Mouse (Mus musculus): ENCODE data around the gene Trpv2. TPM values are rescaled to one million over a fixed set of nuclear protein-coding genes. Genes with fewer than 3 reads are reported as not detected.

Trpv2 gene
- polyA plus RNA-seq, 1 experiment = not detected

DNA sequence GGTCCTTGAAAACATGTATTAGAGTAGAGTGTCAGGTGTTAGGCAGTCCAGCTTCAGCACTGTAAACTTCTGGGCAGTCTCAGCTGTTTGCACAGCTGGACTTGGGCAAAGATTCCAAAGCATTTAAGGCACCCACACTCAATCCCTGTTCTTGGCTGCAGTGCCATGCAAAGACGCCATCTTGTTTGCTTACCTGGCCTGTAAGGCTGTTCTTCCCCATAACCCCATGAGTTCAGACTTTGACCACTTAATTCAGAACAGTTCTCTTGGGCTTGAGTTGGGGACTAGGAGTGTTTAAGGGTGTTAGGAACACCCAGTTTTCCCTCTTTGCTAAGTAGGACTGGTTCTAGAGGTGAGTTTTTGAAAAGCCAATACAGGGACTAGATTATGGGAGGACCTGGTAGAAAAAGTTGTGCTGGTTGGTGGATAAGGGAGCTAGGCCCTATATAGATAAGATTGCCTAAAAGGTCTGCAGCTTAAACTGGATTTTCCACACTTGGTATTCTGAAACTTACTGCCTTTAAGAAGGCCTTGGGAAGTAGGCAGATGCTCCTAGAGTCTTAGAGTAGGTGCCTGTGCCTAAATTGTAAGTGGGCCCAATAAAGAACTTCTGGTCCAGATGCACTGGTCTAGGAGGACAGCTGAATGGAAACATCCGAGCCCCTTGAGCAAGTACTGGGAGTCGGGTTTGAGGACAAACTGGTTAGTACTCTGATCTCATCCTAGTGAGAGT is 30.8 kb downstream of the Trpv2 start:
- WGBS = 17% methylated on average over 3 of the region's 3 CpGs
- Histone ChIP-seq H3K4me3 (ENCODE audit: insufficient read depth, low read depth, low read length) (no peak overlapping the region), H3K27ac (ENCODE audit: insufficient read depth, low read depth, low read length) (no peak overlapping the region), H3K4me1 (ENCODE audit: control insufficient read depth, insufficient read depth, low read length) (peaks cover 17% of the 10 kb centered on the region)
- TF ChIP-seq POLR2A (IDR thresholded peaks at IDR 0.05; ENCODE audit: insufficient read depth, low read depth, low read length) (no peak), CTCF (IDR thresholded peaks at IDR 0.05; ENCODE audit: insufficient read depth, low read depth, low read length) (no peak)

DNA sequence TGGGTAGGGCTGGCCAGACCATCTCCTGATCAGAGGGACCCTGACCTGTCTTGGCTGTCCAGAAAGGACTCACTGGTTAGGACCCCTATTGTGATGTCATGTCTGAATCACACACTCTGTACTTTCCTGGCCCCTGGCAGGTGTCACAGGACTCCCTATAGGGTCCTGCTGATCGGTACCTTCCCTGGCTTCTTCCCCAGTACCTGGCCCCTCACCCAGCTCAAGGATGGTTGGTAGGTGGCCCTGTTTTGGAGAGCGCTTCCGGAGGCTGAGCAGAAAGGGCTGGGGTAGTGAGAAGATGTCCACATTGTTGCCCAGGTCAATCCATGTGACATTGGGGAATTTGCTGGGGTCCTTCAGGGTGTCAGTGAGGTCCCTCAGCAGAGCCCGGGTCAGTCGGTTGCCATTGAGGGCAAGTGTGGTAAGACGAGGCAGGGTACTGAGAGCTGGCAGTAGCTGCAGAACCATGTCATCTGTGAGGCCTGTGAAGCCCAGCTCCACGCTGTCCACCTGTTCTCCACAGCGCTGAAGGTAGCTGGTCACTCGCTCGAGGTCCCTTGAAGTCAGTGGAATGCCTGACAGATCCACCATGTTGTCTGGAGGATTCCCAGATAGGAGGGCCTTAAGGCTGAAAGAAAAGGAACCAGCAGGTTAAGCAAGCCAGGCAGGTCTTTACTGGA is 31.5 kb downstream of the Trpv2 start:
- Histone ChIP-seq H3K27ac (ENCODE audit: insufficient read depth, low read depth, low read length) (peak overlapping the region; percentile 12; the same call in 1 of the 2 replicates), H3K4me3 (ENCODE audit: insufficient read depth, low read depth, low read length) (no peak overlapping the region), H3K4me1 (ENCODE audit: control insufficient read depth, insufficient read depth, low read length) (peaks cover 17% of the 10 kb centered on the region)
- no peak for TF ChIP-seq CTCF (IDR thresholded peaks at IDR 0.05; ENCODE audit: insufficient read depth, low read depth, low read length)
- TF ChIP-seq POLR2A (IDR thresholded peaks at IDR 0.05; ENCODE audit: insufficient read depth, low read depth, low read length) = no peak
- WGBS = 51% methylated on average over 10 of the region's 10 CpGs

DNA sequence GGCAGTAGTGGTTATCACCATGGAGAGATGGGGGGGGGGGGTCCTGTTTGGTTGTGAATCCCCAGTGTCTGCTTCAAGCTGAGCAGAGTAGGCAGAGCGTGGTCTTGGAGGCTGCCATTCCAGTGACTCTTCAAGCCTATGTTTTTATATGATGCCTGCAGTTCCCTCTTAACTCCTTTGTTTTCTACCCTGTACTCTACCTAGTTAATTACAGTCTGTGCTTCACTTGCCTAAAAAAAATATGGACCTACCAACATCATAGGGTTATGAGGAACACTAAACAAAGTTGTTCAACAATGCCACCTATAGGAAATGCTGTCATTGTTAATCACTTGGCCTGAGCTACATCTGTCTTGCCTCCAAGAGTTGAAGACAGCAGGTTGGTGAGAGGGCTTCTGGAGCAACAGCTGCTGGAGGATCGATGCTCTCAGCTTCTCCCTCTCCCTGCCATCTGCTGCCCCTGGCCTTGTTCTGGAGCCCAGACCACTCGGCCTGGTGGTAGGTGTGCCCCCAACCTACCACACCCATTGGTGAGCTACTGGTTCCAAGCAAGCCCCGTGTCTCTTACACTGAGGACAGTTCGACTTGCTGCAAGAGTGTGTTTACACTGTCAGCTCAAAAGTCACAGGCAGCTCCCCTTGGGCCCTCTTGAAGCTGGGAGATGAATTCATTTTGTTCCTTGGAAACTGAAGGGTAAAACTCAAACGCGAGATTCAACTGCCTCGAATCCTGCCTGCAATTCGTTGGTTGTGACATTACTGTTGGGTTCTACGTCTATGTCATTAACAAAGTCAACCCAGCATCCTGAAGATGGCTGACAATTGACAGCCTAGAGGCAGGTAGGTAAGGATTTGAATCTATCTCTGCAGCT is 32.2 kb downstream of the Trpv2 start:
- 43% methylated on average over 10 of the region's 10 CpGs for WGBS
- H3K4me1 ChIP-seq (ENCODE audit: control insufficient read depth, insufficient read depth, low read length) = peaks cover 17% of the 10 kb centered on the region
- H3K27ac ChIP-seq (ENCODE audit: insufficient read depth, low read depth, low read length) = 0 out of 2 replicates have a peak overlapping the region, but pooled peaks have one; percentile 12
- TF ChIP-seq CTCF (IDR thresholded peaks at IDR 0.05; ENCODE audit: insufficient read depth, low read depth, low read length) (no peak), POLR2A (IDR thresholded peaks at IDR 0.05; ENCODE audit: insufficient read depth, low read depth, low read length) (no peak)
- H3K4me3 ChIP-seq (ENCODE audit: insufficient read depth, low read depth, low read length) = no peak overlapping the region

DNA sequence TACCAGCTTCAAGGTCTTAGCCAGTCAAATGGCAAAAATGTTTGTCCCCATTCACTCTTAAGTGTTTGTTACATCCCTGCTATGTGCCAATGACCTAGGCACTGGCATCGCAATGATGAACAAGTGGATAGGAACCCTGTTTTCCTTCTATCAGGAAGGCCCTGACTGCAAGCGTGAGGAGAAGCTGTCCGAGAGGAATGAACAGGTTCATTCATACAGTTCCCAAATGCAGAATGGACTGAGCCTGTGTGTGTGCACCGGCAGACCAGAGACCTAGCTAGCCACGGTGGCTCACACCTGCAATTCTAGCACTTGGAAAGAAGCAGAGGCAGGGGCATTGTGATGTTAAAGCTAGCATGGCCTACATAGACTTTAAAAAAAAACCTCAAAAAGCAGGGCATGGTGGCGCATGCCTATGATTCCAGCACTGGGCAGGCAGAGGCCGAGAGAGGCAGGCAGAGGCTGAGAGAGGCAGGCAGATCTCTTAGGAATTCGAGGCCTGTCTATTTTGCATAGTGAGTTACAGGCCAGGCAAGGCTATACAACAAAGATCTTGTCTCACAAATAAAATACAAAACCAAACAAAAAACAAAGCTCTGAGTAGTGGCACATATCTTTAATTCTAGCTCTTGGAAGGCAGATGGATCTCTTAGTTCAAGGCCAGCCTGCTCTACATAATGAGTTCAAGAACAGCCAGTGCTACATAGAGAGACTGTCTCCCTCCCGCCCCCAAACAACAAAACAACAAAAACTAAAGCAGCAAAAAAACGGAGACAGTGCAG is 33.1 kb downstream of the Trpv2 start:
- TF ChIP-seq POLR2A (IDR thresholded peaks at IDR 0.05; ENCODE audit: insufficient read depth, low read depth, low read length) = no peak
- WGBS = 35% methylated on average over 10 of the region's 10 CpGs
- H3K4me1 ChIP-seq (ENCODE audit: control insufficient read depth, insufficient read depth, low read length) = peaks cover 17% of the 10 kb centered on the region
- H3K27ac ChIP-seq (ENCODE audit: insufficient read depth, low read depth, low read length) = no peak overlapping the region
- no peak overlapping the region for H3K4me3 ChIP-seq (ENCODE audit: insufficient read depth, low read depth, low read length)

DNA sequence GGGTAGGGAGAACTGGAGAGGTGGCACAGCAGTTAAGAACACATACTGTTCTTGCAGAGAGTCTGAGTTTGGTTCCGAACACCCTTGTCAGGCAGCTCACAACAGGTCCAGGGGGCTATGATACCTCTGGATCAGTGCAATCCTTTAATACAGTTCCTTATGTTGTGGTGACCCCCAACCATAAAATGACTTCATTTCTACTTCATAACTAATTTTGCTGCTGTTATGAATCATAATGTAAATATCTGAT is 33.6 kb downstream of the Trpv2 start:
- Histone ChIP-seq H3K27ac (ENCODE audit: insufficient read depth, low read depth, low read length) (no peak overlapping the region), H3K4me1 (ENCODE audit: control insufficient read depth, insufficient read depth, low read length) (peaks cover 21% of the 10 kb centered on the region), H3K4me3 (ENCODE audit: insufficient read depth, low read depth, low read length) (no peak overlapping the region)
- 78% methylated on average over 1 of the region's 1 CpGs for WGBS
- TF ChIP-seq POLR2A (IDR thresholded peaks at IDR 0.05; ENCODE audit: insufficient read depth, low read depth, low read length) (no peak), CTCF (IDR thresholded peaks at IDR 0.05; ENCODE audit: insufficient read depth, low read depth, low read length) (no peak)

DNA sequence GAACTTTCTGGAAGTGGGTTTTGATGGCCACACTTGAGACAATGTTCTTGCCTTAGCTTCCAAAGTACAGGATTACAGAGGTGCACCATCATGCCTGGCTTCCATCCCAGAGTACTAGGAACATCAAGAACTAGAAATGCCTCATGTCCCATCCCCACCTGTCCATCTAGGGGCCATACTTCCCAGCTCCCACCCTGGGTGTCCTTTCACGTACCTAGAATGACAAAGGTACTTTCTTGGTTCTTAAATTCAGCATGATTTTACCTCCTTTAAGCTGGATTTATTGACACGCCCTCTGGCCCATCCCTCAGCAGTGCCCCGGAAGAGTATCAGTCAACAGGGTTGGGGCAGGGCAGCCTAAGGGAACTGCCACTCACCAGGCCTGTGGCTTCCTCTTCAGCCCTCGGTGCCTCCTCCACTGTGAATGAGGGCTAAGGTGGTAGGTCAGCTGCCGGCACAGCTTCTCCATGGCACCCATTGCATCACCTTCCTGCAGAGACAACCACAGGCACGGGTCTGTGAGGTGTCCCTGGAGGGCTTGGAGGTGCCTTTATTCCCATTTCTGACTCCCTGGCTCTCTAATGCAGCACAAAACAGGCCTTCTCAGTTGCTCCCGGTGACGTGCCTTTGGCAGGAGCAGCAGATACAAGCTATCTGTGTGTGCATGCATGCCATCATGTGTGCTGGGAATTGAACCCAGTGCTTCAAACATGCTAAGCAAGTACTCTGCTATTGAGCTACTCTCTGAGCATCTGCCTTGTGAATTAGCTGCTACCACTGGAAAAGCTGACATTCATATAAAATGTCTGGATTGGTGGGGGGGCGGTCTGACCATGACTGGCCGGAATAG is 34.8 kb downstream of the Trpv2 start:
- H3K4me1 ChIP-seq (ENCODE audit: control insufficient read depth, insufficient read depth, low read length) = peaks cover 23% of the 10 kb centered on the region
- WGBS = 88% methylated on average over 10 of the region's 10 CpGs
- no peak for TF ChIP-seq CTCF (IDR thresholded peaks at IDR 0.05; ENCODE audit: insufficient read depth, low read depth, low read length)
- no peak for TF ChIP-seq POLR2A (IDR thresholded peaks at IDR 0.05; ENCODE audit: insufficient read depth, low read depth, low read length)
- no peak overlapping the region for H3K4me3 ChIP-seq (ENCODE audit: insufficient read depth, low read depth, low read length)
- no peak overlapping the region for H3K27ac ChIP-seq (ENCODE audit: insufficient read depth, low read depth, low read length)

DNA sequence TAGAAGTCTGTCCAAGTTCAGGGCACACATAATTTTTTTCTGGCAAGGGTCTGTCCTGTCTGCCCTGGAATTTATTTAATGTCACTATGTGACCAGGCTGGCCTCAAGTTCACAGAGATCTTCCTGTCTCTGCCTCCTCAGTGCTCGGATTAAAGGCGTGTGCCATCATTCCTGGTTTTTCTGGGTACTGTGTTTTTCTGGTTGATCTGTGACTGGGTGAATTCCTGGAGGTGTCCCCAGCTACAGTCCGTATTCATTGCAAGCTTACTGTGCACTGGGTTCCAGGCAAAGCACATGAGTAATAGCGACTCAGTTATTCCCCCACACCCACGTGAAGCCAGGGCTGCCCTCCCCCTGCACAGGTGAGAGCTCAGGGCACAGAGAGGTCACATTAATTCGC is 36.0 kb downstream of the Trpv2 start:
- Histone ChIP-seq H3K4me3 (ENCODE audit: insufficient read depth, low read depth, low read length) (no peak overlapping the region), H3K27ac (ENCODE audit: insufficient read depth, low read depth, low read length) (no peak overlapping the region), H3K4me1 (ENCODE audit: control insufficient read depth, insufficient read depth, low read length) (peaks cover 31% of the 10 kb centered on the region)
- 81% methylated on average over 6 of the region's 6 CpGs for WGBS
- TF ChIP-seq POLR2A (IDR thresholded peaks at IDR 0.05; ENCODE audit: insufficient read depth, low read depth, low read length) (no peak), CTCF (IDR thresholded peaks at IDR 0.05; ENCODE audit: insufficient read depth, low read depth, low read length) (no peak)

DNA sequence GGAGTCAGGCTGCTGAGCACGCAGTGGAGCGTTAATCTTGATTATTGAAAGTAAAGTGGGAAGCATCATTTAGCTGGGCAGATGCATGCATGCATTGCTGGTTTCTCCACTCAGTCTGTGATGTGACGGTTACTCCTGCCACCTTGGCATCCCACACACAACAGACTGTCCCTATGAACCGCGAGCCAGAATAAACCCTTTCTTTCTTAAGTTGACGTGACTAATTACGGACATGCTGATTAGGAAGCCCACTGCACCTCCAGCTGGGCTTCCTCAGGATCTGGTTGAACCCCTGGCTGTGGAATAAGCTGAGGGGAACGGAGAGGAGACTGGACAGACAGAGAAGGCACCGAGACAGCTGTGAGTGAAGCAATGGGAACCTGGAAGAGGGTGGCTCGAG is 38.3 kb downstream of the Trpv2 start:
- 43% methylated on average over 10 of the region's 10 CpGs for WGBS
- no peak overlapping the region for H3K4me3 ChIP-seq (ENCODE audit: insufficient read depth, low read depth, low read length)
- H3K27ac ChIP-seq (ENCODE audit: insufficient read depth, low read depth, low read length) = no peak overlapping the region

More for the DNA sequence above, 38.3 kb downstream of the Trpv2 start:
- TF ChIP-seq POLR2A (IDR thresholded peaks at IDR 0.05; ENCODE audit: insufficient read depth, low read depth, low read length) (no peak), CTCF (IDR thresholded peaks at IDR 0.05; ENCODE audit: insufficient read depth, low read depth, low read length) (no peak)
- H3K4me1 ChIP-seq (ENCODE audit: control insufficient read depth, insufficient read depth, low read length) = peaks cover 17% of the 10 kb centered on the region
